Mouse (Mus musculus) embryonic fibroblast, embryonic 13.5 days (primary cell): ENCODE measurements around the gene Srsf3.

Experiments
- CTCF ChIP-seq: IDR thresholded peaks from 2 replicates; pipeline ENCODE4 v1.5.1; 2011; ENCODE audit warnings: mild to moderate bottlenecking, control low read depth, low read length, moderate library complexity, borderline replicate concordance; ENCODE audit not compliant: insufficient read depth
- POLR2A ChIP-seq: IDR thresholded peaks from 2 replicates; pipeline ENCODE4 v1.6.1; 2011; ENCODE audit warnings: low read depth, mild to moderate bottlenecking, control low read depth, low read length, moderate library complexity

DNA sequence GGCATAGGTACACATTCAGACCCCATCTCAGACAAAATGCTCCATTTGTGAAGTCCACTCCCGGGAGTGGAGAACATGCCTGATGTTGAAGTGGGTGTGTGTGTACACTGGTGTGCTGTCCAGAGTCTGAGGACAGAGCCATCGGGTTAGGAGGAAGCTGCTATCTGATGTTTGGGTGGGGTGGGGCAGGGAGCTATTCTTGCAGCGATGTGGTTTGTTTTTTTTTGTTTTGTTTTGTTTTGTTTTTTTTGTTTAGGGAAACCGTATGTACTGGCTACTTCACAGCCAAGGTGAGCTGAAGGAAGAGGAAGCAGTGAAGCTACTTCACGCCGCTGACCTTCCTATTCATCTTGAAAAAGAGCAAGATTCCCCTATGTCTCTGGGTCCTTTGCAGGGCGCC lies 25.6 kb upstream of the Srsf3 start:
- TF ChIP-seq POLR2A = no peak
- no peak for TF ChIP-seq CTCF
